ENCODE assay signal across 16 mouse cellular contexts in genomic region chr7:35958052-35958451, GRCm38 (mm10).
DNase-seq lines count a peak whose midpoint lies in the region; ATAC-seq and TF ChIP-seq lines count a peak whose summit lies in the region.
"Had no signal": no experiment of that assay in that cellular context is flagged by ENCODE, and none has a peak within 500 bp of the region (broad histone marks: within the 10 kb centered on the region; RNA-seq: fewer than 3 reads in every experiment).

No protein-coding gene starts in this region.

- no peak for TF ChIP-seq POLR2A in brain, embryonic 14.5 days (IDR thresholded peaks at IDR 0.05; ENCODE audit: borderline replicate concordance, extremely low read depth, insufficient read depth, insufficient read length, poor library complexity, severe bottlenecking)

- WGBS in lung, embryonic 14.5 days: 34% methylated on average over 2 of the region's 2 CpGs

- no peaks in the 10 kb centered on the region for H3K27me3 ChIP-seq in lung, embryonic 14.5 days (ENCODE audit: insufficient read depth, low read length)
- H3K27me3 ChIP-seq: midbrain, embryonic 12.5 days had no signal

- ATAC-seq in lung, embryonic 14.5 days (ENCODE audit: insufficient read depth): no peak
- ATAC-seq: liver, postnatal 0 days had no signal

- no peak overlapping the region for H3K4me3 ChIP-seq in lung, embryonic 14.5 days (ENCODE audit: low read depth, low read length)
- H3K4me3 ChIP-seq: erythroblast, embryonic 14.5 days; heart, adult 2 months; midbrain, embryonic 12.5 days had no signal

- no peaks in the 10 kb centered on the region for H3K9me3 ChIP-seq in lung, embryonic 14.5 days (ENCODE audit: low read depth, low read length)
- H3K9me3 ChIP-seq: midbrain, embryonic 12.5 days had no signal

- no peaks in the 10 kb centered on the region for H3K36me3 ChIP-seq in lung, embryonic 14.5 days (ENCODE audit: insufficient read depth)
- H3K36me3 ChIP-seq: midbrain, embryonic 12.5 days had no signal

- no peaks in the 10 kb centered on the region for H3K4me1 ChIP-seq in lung, embryonic 14.5 days (ENCODE audit: insufficient read depth)

- DNase-seq in lung, embryonic 14.5 days: peak; percentile 32
- no peak for DNase-seq in lung, postnatal 14 days
- DNase-seq in brain, embryonic 14.5 days (ENCODE audit: low read depth): peak; percentile 42
- peak; percentile 54 for DNase-seq in embryo, embryonic 10.5 days (ENCODE audit: low spot score)
- DNase-seq in kidney, postnatal 10 days: peak; percentile 54
- DNase-seq in cerebellum, postnatal 36 days: no peak
- no peak for DNase-seq in spleen, postnatal 4 days (ENCODE audit: low spot score in 2 of 2)
- DNase-seq: adrenal gland, adult 2 months; cerebellum, adult 18-20 months; gastrocnemius, postnatal 10 days; heart, adult 2 months; liver, postnatal 0 days; right cerebral cortex, adult 18-20 months; spleen, adult 18-20 months had no signal

- no peak overlapping the region for H3K9ac ChIP-seq in lung, embryonic 14.5 days
- H3K9ac ChIP-seq: liver, postnatal 0 days; midbrain, embryonic 12.5 days had no signal

- no peak for TF ChIP-seq CTCF in lung, embryonic 14.5 days (IDR thresholded peaks at IDR 0.05; ENCODE audit: low read depth)
- TF ChIP-seq CTCF in brain, embryonic 14.5 days (IDR thresholded peaks at IDR 0.05; ENCODE audit: borderline replicate concordance, extremely low read depth, insufficient read depth, insufficient read length): no peak

- H3K4me2 ChIP-seq in lung, embryonic 14.5 days: no peak overlapping the region
- H3K4me2 ChIP-seq: midbrain, embryonic 12.5 days had no signal

- H3K27ac ChIP-seq in lung, embryonic 14.5 days (ENCODE audit: low read depth): no peak overlapping the region
- H3K27ac ChIP-seq: heart, adult 2 months; midbrain, embryonic 12.5 days had no signal

Comparison
In these comparisons a context has a peak if more than half of its experiments do, and no peak if none do; other contexts are left out.
1. DNase-seq: peak in lung, embryonic 14.5 days (single experiment), brain, embryonic 14.5 days (single experiment), embryo, embryonic 10.5 days (single experiment) and kidney, postnatal 10 days (single experiment); none in lung, postnatal 14 days (single experiment), cerebellum, postnatal 36 days (0 of 2) and spleen, postnatal 4 days (0 of 2).